Mouse (Mus musculus): Measurements from ENCODE around the gene Kcp. TPM values are rescaled to one million over a fixed set of nuclear protein-coding genes. Genes with fewer than 3 reads are reported as not detected.

The Kcp gene
- 10 to 100 TPM; 37.6 to 40.5 TPM for total RNA-seq (2021)
- long read RNA-seq, experiment 1, full-length matches to known transcripts: 7 of 20 reads
- long read RNA-seq, experiment 1, partial matches to known transcripts: 8 of 20 reads
- long read RNA-seq, experiment 1, other reads (novel, unspliced or antisense): 5 of 20 reads
- long read RNA-seq, experiment 2, full-length matches to known transcripts: 8 of 41 reads
- long read RNA-seq, experiment 2, partial matches to known transcripts: 14 of 41 reads
- long read RNA-seq, experiment 2, other reads (novel, unspliced or antisense): 19 of 41 reads

DNA sequence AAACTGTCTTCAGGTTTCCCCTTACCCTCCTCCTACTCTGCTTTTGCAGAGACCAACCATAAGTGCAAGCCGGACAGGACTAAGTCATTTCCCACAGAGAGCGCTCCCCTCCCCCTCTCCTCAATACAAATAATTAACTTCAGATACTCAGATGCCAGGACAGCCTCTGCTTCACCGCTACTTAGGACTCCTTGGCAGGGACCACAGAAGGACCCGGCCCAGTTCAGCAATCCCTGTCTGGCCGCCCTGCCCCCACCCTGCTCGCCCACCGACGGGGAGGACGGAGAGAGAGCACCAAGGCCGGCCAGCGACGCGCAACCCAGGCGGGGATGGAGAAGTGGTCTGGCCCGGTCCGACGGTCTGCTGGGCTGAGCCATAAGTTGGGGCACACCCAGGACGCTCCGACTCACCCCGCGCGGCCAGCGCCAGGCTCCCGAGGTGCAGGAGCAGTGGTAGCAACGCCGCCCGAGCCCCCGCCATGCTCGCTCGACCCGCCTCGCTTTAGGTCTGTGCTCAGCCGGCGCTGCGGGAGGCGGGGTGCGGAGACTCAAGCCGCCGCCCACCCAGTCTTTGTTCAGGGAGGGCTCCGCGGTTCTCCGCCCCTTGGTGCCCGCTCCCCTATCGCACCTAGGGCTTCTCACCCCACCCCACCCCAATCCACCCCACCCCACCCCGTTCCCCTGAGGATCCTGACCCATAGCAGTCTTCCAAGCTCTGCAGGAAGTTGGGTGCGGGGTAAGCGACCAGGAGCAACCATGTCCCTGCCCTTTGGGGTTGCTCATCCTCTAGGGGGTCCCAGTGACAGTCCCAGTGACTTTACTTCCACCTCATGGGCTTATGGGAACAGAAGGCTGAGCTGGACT is at the start of gene Kcp:
TSS of gene Kcp (minus strand) at position 506 of the 863 bp plus-strand sequence.
- DNase-seq (ENCODE audit: low spot score in 2 of 2): peak in 1 of 2 experiments; percentile 52

DNA sequence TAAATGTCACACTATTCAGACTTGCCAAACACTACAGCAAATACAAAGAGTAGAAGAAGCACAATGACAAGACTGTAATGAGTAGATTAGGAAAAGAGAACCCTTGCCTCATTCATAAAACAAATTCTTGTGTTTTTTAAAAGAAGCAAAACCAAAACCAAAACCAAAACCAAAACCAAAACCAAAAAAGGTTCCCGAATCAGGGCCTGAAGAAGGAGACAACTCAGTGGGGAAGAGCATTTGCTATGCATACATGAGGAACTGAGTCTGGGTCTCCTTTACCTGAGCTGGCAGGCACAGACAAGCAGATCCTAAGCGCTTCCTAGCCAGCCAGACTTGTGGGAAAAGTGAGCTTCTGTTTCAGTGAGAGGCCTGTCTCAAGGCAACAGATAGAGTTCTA is 49.4 kb upstream of the Kcp start:
- DNase-seq (ENCODE audit: low spot score in 2 of 2): no peak

DNA sequence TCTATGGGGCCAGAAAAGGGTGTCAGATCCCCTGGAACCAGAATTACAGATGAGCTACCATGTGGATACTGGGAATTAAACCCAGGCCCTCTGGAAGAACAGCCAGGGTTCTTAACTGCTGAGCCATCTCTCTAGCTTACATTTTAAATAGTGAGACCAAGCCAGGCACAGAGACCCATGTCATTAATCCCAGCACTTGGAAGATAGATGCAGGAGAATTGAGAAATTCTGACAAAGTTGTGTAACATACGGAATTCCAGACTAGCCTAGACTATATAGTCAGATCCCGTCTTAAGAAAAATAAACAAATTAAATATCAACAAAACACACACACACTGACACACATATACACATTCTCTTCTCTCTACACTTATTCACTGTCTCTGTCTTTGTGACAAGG is 44.8 kb upstream of the Kcp start:
- no peak for DNase-seq (ENCODE audit: low spot score in 2 of 2)

DNA sequence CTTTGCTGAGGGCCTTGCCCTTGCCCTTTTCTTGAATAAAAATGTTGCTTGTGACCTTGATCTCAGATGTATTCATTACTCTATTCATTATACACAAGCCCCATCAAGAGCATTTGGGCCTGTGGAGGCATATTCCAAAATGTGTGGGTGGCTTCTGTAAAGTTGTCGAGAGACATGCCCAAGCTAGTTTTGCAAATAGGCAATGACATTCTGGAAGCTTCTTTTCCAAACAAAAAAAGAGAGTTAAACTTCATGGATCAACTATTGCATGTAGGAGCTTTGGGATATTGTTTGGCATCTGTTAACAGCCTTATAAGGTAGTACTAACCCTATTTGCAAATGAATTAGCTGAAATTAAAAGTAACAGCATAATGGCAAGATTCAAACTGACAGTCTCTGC is 40.3 kb upstream of the Kcp start:
- no peak for DNase-seq (ENCODE audit: low spot score in 2 of 2)

DNA sequence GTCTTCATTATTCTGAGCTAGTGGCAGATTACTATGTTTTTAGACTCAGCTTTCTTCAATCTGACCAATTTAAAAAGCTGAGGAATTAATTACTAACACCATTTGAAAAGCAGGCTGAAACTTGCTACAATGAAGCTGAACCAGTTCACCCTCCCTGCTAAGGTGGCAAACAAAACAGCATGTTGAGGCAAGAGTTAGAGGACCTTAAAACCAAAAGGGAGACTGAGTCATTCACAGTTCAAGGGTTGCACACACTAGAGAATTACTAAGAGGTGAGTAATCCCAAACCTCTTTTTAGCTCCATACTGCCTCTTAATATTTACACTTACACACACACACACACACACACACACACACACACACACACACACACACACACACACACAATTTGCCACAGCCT is 39.8 kb upstream of the Kcp start:
- no peak for DNase-seq (ENCODE audit: low spot score in 2 of 2)

DNA sequence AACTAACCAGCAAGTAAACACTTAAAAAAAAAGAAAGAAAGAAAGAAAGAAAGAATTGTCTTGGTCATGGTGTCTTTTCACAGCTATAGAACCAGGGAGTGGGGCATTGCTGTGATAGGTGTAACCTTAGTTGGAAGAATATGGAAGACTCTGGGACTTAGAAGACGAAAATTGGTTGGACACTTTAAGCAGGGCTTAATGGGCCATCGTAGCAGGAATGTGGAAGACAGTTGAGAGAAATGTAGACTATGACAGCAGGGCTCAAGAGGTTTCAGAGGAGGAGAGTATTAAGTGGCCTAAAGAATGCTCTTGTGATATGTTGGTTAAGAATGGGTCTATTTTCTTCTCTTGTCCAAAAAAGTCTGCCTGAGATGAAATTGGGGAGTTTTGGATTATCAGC is 37.9 kb upstream of the Kcp start:
- DNase-seq (ENCODE audit: low spot score in 2 of 2): no peak

DNA sequence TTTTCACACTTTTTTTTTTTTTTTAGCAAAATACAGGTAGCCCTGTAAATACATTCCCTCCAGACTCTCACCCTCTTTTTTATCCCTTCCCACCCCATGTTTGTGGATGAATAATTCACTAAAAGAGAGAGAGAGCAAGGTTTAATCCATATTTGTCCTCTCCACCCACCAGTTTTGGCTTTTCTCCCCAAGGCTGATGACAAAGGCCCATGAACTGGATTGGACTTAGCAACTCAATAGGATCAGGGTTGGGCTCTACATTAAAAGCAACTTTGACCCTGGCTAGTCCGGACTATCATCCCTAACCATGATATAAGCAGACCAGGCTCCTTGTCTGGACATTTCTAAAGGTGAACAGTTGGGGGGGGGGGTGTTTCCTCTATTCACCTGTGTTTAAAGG is 33.2 kb upstream of the Kcp start:
- no peak for DNase-seq (ENCODE audit: low spot score in 2 of 2)

DNA sequence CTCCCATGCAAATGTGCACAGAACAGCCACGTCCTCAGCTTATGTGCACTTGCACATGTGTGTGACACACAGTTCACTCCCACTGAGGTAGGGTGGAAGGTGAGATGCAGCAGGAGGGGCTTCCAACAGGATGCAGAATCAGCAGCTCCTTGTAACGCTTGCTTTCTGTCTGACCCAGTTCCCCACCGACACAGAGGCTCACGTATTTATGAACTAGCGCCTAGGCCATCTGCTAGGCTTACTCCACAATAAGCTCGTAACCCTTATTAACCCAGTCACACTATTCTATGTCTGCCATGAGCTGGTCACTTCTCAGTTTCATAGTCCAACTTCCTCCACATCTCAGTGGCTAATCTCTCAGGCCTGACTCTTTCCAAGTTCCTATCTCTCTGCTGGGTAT is 32.5 kb upstream of the Kcp start:
- DNase-seq (ENCODE audit: low spot score in 2 of 2): no peak

DNA sequence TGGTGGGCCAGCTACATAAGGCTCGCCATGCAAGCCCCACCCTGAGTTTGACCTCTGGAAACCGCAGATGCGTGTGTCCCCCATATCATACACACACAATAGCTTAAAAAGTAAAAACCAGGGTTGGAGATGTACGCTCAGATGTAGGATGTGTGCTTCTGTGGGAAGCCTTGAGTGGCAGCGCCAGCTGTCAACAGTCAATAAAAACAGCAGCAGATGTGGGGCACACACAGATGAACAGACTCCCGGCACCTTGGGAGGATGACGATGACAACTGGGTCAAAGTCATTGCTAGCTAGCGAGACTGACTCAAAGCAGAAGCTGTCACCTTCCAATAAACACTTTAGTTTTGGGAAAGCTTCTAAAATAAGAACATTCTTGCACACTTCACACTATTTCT is 31.8 kb upstream of the Kcp start:
- DNase-seq (ENCODE audit: low spot score in 2 of 2): no peak

DNA sequence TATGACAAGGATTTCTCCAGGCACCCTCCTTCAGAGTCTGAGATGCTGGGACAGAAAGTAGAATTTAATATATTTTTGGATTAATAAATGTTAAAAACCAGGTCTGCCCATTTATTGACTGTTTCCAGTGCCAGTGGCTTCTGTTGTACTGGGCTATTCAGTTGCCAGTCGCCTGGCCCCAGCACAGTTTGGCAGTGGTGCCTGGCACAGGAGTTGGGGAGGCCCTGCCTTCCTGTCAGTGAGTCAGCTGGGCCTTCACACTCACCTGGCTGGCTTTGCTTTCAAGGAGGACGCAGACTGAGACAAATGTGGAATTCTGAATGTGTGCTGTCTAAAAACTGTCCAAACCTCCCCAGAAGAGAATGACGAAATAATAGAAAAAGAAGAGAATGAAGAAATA is 29.5 kb upstream of the Kcp start:
- no peak for DNase-seq (ENCODE audit: low spot score in 2 of 2)

DNA sequence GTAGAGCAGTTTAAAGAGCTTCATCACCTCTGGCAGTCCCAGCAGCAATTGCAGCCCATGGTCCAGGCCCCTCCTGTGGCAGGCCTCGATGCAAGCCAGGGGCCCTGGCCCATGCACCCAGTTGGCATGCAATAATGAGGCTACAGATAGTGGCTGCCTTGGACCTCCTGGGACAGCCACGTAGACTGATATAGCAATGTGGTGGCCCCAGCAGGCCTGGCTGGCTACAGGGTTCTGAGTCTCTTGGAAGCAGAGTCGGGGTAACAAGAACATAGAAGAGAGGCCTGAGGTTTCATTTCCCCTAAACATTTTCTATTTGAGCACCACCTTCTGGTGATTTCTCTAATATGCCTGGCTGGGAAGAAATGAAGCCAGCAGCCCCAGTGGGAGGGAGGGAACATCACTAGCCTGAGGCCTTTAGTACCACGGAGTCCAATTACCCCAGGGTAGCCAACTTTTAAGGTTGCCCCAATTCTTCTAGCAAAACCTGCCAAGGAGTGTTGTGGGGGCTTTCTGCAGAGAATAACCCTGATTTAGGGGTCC is 29.0 kb upstream of the Kcp start:
- no peak for DNase-seq (ENCODE audit: low spot score in 2 of 2)

DNA sequence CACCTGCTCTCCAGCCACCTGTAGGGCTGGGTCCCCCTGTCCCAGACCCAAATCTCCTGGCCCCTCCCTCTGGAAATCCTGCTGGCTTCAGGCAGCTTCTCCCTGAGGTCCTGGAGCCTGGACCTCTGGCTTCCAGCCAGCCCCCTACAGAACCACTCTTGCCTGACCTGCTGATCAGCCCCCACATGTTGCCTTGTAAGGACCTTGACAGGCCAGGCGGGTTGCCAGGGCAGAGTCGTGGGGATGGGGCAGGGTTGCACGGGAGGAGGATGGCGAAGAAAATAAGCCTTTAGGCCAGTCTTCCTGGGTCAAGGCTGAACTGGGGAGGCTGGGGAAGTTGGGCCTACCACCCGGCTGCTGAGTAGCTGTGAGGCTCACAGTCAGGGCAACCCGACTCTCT is 27.6 kb upstream of the Kcp start:
- no peak for DNase-seq (ENCODE audit: low spot score in 2 of 2)

DNA sequence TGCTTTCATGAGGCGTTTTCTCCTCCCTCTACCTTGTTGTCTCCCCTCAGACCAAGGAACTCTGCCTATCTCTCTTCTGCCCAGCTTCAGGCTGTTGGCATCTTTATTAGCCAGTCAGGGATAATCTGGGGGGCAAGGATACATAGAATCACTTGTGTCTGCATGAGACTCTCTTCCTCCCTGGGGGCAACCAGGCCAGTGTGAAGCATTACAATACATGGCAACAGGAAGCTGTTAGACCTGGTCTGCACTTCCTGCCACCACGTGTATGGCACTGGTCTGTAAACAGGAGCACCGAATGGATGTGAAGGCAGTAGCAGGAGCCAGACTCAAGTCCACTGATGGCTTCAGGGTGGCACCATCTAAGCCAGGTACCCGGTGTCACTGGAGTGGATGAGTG is 22.3 kb upstream of the Kcp start:
- no peak for DNase-seq (ENCODE audit: low spot score in 2 of 2)

DNA sequence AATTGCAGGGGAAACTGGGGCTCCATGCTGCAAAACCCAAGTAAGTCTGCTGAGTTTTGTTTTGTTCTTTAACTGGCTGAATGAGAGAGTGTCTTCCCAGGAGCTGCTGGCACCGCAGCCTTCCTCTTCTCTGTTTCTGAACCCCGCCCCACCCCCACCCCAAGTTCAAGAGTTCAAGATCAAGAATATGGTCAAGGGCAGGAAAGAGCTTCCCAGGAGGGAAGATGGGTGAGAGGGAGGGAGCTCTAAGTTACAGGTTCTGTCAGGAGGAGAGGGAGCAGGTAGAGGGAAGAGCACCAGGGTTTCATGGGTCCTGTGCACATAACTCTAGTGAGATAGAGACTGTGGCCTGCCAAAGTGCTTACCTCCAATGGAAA is 21.7 kb upstream of the Kcp start:
- no peak for DNase-seq (ENCODE audit: low spot score in 2 of 2)

DNA sequence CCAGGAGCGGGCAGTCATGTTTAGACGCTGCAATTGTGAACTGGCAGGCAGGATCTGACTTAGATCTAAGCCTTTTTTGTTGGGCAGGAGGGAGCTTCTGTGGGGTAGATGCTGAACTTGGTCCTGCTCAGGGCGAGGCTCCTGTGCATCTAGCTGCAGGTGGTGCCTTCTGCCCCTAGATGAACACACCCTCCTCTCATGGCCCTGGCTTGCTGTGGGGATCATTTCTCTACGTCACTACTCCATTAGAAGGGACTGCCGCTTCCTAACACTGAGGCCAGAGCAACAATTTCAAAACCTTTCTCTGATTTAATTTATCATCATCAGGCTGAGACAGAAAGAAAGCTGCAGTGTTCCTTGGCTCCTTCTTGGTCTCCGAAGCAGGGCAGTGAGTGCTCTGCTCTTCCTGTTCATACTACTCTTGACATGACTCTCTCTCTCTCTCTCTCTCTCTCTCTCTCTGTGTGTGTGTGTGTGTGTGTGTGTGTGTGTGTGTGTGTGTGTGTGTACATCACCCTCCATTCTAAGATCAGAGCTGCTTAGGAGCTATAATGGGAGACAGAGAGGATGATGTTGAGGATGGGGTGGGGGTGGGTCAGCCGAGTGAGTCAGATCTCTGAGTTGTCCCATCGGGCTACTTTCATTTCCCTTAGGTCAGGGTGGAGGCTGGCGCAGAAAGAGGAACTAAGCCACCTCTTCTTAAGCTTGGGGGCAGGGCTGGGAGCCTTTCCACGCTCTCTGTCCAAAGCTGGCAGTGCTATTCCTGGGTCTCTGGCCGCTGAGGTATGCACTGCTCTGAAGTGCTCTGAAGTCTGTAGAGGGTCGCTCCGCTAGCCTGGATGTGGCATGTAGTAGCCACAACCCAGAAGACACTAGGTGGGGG is 21.1 kb upstream of the Kcp start:
- no peak for DNase-seq (ENCODE audit: low spot score in 2 of 2)

DNA sequence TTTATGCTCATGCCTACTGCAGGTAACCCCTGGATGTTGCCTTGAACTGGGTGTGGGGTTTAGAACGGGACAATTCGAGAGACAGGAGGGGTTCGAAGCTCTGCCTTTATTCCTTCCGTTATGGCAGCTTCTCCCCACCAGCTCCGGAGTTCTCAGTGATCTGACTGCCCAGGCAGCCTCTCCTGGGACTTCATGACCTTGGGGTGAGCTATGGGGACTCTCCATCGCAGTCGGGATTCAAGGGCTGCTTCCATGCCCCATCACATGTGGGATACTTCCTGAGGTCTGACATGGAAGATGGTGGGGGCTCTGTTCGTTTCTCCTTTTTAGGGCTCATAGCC is 20.4 kb upstream of the Kcp start:
- DNase-seq (ENCODE audit: low spot score in 2 of 2): no peak

DNA sequence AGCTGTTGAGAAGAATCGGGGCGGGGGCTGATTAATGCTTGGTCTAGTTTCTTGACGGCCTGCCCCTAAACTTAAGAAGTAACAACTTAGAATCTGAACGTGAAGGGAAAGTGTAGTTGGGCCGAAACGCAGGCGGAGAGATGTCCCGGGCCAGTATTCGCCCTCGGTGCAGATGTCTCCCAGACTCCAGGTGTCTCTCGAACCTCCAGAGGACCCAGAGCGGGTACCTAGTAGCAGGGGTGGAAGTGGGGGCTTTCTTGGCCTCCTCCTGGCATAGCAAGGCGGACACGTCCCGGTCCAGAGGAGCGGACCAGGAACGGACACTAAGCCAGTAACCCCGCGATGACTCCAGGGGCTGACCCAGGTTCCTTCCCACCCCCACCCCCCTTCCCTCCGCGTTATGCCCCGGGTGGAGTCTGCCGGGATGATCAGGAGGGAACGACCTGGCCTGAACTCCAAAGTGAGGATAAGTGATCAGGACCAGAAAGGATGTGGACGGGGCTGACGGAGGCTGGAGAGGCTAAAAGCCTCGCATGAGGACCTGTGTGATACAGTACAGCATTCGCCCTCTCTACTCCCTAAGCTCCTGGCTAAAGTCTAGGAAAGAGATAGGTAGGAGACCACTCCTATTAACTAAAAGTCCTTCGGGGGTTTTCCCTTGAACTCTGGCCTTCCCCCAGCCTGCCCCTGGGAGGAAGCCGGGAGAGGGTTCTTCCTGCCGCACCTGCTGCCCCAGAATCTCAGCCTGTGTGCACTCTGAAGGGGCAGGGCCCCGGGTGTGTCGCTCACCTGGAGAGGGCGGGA is 19.8 kb upstream of the Kcp start:
- DNase-seq (ENCODE audit: low spot score in 2 of 2): no peak

DNA sequence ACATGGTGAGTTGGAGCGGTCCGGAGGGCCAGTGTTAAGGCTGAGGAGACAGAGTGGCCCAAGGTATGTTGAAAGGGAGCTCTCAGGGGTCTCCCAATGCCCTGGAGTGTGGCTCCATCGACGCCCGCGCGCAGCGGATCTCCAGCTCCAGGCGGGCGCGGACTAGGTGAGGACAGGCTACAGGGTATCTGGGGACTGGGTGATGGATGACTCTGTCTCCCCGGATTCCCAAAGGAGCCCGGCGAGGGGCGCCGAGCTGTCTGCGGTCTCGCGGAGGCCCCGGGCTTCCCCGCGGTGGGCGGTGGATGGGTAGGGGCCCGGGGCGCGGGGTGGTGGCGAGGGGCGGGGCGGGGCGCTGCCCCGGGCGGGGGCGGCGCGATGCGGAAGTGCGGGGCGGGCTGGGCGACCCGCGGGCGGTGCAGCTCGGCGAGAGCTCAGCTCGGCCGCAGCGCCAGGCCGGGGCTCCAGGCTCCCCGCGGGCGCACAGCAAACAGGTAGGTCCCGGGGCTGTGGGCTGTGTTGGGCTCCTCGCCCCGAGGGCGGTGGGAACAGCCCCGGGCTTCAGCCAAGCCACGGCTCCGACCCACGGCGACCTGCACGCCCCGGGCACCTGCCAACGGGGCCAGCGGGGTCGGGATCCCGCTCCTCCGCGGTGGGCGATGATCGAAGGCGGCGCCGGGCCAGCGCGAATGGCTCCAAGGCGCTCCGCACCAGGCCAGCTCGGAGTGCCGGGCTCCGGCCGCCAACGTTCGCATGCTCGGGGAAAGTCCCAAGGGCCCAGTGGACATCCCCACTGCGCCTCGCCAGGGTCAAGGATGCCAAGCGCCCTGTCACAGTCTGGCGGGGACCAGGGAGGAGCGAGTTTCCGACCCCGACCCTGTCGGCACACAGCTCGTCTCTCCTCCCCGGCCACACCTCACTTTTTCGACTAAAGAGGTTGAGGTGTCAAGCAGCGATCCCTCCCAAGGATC is 18.8 kb upstream of the Kcp start, which contains the start of gene Irf5:
TSS of gene Irf5 (plus strand) at position 345 of the 971 bp plus-strand sequence.
- peak in 1 of 2 experiments; percentile 46 for DNase-seq (ENCODE audit: low spot score in 2 of 2)

DNA sequence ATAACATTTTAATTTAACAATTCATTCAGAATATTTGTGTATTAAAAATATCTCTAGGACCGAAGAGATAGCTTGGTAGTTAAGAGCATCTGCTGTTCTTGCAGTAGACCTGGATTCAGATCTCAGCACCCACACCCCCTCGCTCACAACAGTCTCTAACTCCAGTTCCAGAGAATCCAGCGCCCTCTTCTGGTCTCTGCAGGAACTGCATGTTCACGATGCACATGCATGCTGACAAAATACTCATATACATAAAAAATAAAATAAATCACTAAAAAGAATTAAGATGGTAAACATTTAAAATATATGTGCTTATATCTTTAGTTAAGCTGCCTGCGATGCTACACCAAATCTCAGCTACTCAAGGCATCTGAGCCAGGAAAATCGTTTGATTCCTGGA is 17.5 kb upstream of the Kcp start:
- DNase-seq (ENCODE audit: low spot score in 2 of 2): no peak
